Mouse (Mus musculus) neural tube, embryonic 11.5 days (tissue): ENCODE data around the gene Gm960. TPM values are rescaled to one million over a fixed set of nuclear protein-coding genes. Genes with fewer than 3 reads are reported as not detected.

ENCODE experiments used
- ATAC-seq: fragments of 200-750 bp; cut with Nextera tagmentation; 2 replicates; pipeline ENCODE4 v1.8.0; 2017; ENCODE audit warnings: moderate number of reproducible peaks, mild to moderate bottlenecking, moderate TSS enrichment, moderate library complexity; ENCODE audit not compliant: insufficient read depth, low FRiP score, low TSS enrichment
- DNase-seq: peaks from one replicate; pipeline ENCODE4 v3.0.0-alpha.2; 2015; ENCODE audit warnings: low spot score
- H3K27ac ChIP-seq: fragments of 300-500 bp; sonication (generic); 2 replicates; pipeline ENCODE4 v1.5.1; 2014; ENCODE audit warnings: low read depth, mild to moderate bottlenecking, low read length
- H3K27me3 ChIP-seq: fragments of 300-500 bp; sonication (generic); 2 replicates; pipeline ENCODE4 v1.6.1; 2014; ENCODE audit warnings: mild to moderate bottlenecking, low read length, mixed read lengths; ENCODE audit not compliant: control insufficient read depth, insufficient read depth
- H3K36me3 ChIP-seq: fragments of 300-500 bp; sonication (generic); 2 replicates; pipeline ENCODE4 v1.6.1; 2014; ENCODE audit warnings: mild to moderate bottlenecking, low read length, moderate library complexity, mixed read lengths; ENCODE audit not compliant: control insufficient read depth, insufficient read depth
- H3K4me1 ChIP-seq: fragments of 300-500 bp; sonication (generic); 2 replicates; pipeline ENCODE4 v1.6.1; 2014; ENCODE audit warnings: low read length, mixed read lengths; ENCODE audit not compliant: control insufficient read depth, insufficient read depth
- H3K4me2 ChIP-seq: fragments of 300-500 bp; sonication (generic); 2 replicates; pipeline ENCODE4 v1.6.1; 2014; ENCODE audit warnings: low read depth, mild to moderate bottlenecking, moderate library complexity
- H3K4me3 ChIP-seq: fragments of 300-500 bp; sonication (generic); 2 replicates; pipeline ENCODE4 v1.5.1; 2014; ENCODE audit warnings: low read depth, low read length
- H3K9ac ChIP-seq: fragments of 300-500 bp; sonication (generic); 2 replicates; pipeline ENCODE4 v1.6.1; 2014; ENCODE audit warnings: mild to moderate bottlenecking, low read length
- H3K9me3 ChIP-seq: fragments of 300-500 bp; sonication (generic); 2 replicates; pipeline ENCODE4 v1.6.1; 2016; ENCODE audit warnings: low read length; ENCODE audit not compliant: control insufficient read depth
- whole genome bisulfite sequencing: fragments of 180-500 bp; shearing (Covaris S2); extraction: QIAGEN DNeasy Blood & Tissue Kit; methylation state at CpG from one replicate; pipeline ENCODE4 v1.1.7; 2014; 5-methylcytosine and 5-hydroxymethylcytosine counted together
- polyA plus RNA-seq: library from polyadenylated mRNA; unstranded; fragments of >200 nt; fragmentation: Nextera tagmentation; extraction: Ambion mirVana; gene quantifications from 2 replicates; pipeline ENCODE4 v1.2.1, GENCODE M21; 2014

Gm960 gene
- polyA plus RNA-seq, 1 experiment from 2014 or later: 2.7 TPM

DNA sequence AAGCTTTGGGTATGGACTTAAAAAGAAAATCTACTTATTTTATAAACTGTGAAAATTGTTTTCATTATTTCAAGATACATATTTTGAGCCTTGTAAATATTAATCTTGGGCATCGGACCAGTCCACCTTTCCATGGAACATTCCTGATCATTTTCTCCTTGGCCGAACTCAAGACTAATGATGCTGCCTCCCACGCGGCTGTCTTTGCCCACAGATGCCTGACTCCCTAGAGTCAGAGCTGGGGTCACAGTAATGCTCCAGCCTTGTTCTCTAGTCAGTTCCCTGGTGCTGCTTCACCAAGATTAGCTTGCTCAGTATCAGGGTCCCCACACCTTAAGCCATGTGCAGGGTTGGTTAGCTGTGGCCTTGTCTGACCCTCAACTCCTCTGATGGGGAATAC, 92.8 kb downstream of the Gm960 start:
- ATAC-seq: no peak
- Histone ChIP-seq H3K4me1 (no peaks in the 10 kb centered on the region; the same call in 1 of the 2 replicates), H3K27ac (no peak overlapping the region), H3K27me3 (no peaks in the 10 kb centered on the region), H3K36me3 (no peaks in the 10 kb centered on the region), H3K9me3 (no peaks in the 10 kb centered on the region), H3K4me3 (no peak overlapping the region), H3K4me2 (no peak overlapping the region), H3K9ac (no peak overlapping the region)
- WGBS: 89% methylated on average over 4 of the region's 4 CpGs
- no peak for DNase-seq

DNA sequence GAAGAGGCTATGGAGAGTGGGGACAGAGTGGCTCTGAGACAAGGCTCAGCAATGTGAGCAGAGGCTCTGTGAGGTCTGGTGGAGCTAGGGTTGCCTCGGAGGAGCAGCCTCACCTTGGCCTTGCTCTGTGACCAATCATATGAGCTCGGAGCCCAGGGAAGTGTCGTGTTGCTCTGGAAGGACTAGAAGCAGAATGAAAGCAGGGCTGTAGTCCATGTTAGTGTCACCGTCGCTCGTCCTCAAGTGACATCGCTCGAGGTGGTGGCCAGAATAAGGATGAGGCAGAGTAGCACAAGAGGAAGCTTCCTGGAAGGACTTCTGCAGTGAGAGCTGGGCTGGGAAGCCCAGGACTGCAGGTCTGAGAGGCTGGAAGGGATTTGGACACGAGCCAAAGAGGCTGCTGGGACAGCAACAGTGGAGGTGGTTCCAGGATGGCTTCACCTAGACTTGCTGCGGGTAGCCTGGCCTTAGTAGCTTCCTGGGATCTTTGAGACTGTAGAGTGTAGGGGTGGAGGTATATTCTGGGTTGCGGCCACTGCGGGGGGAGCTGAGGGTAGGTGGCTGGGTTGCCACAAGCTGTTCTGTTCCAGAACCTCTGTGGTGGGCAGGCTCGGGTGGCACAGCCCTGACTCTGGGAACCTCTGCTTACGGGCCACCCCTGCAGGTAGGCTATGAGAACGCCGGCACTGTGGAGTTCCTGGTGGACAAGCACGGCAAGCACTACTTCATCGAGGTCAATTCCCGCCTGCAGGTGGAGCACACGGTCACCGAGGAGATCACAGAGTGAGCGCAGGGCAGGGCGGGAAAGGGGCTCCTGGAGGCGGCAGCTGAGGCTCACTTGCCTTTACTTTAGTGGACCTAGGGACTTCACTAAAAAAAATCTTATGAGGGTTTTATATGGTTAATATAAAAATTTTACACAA, 94.4 kb downstream of the Gm960 start:
- WGBS: 44% methylated on average over 24 of the region's 24 CpGs

DNA sequence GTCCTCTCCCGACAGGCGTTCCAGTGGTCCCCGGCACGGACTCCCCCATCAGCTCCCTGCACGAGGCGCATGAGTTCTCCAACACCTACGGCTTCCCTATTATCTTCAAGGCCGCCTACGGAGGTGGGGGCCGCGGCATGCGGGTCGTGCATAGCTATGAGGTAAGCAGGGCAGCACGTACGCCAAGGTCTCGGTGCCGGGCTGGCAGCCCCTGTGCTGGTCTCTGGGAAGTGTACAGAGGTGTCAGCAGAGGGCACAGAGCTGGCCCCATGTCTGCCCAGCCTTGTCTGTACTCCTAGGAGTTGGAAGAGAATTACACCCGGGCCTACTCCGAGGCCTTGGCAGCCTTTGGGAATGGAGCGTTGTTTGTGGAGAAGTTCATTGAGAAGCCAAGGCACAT, 96.0 kb downstream of the Gm960 start:
- no peak overlapping the region for H3K27ac ChIP-seq
- ATAC-seq (no peak), DNase-seq (no peak)
- no peaks in the 10 kb centered on the region for H3K36me3 ChIP-seq
- 92% methylated on average over 20 of the region's 20 CpGs for WGBS
- H3K4me3 ChIP-seq: no peak overlapping the region
- H3K4me1 ChIP-seq: no peaks in the 10 kb centered on the region; the same call in 1 of the 2 replicates
- no peak overlapping the region for H3K4me2 ChIP-seq
- no peaks in the 10 kb centered on the region for H3K9me3 ChIP-seq
- no peaks in the 10 kb centered on the region for H3K27me3 ChIP-seq
- no peak overlapping the region for H3K9ac ChIP-seq

More for the DNA sequence above, 94.4 kb downstream of the Gm960 start:
- ATAC-seq (no peak), DNase-seq (peak; percentile 56)
- no peaks in the 10 kb centered on the region; the same call in 1 of the 2 replicates for H3K4me1 ChIP-seq
- no peak overlapping the region for H3K9ac ChIP-seq
- H3K27me3 ChIP-seq: no peaks in the 10 kb centered on the region
- H3K27ac ChIP-seq: no peak overlapping the region
- H3K4me2 ChIP-seq: no peak overlapping the region
- no peaks in the 10 kb centered on the region for H3K36me3 ChIP-seq
- no peak overlapping the region for H3K4me3 ChIP-seq
- no peaks in the 10 kb centered on the region for H3K9me3 ChIP-seq

DNA sequence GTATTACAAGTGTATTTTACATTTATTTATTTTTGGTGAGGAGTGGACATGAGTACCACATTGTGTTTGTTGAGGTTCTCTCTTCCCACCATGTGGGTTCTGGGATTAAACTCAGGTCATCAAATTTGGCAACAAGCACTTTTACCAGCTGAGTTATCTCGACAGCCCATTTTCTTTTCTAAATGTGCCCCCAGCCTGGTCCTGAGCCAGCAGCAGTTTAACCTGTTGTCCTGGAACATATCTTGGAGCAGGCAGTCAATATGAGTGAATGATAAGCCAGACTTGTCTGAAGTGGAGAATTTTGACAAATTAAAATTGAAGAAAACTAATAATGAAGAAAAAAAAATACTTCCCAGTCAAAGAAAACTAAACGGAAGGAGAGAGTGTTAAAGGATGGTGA, 102.4 kb downstream of the Gm960 start:
- ATAC-seq (no peak), DNase-seq (no peak)
- 82% methylated on average over 2 of the region's 2 CpGs for WGBS
- Histone ChIP-seq H3K27me3 (no peaks in the 10 kb centered on the region), H3K9ac (no peak overlapping the region), H3K4me3 (no peak overlapping the region), H3K4me1 (no peaks in the 10 kb centered on the region), H3K36me3 (no peaks in the 10 kb centered on the region), H3K27ac (no peak overlapping the region), H3K9me3 (no peaks in the 10 kb centered on the region), H3K4me2 (no peak overlapping the region)

DNA sequence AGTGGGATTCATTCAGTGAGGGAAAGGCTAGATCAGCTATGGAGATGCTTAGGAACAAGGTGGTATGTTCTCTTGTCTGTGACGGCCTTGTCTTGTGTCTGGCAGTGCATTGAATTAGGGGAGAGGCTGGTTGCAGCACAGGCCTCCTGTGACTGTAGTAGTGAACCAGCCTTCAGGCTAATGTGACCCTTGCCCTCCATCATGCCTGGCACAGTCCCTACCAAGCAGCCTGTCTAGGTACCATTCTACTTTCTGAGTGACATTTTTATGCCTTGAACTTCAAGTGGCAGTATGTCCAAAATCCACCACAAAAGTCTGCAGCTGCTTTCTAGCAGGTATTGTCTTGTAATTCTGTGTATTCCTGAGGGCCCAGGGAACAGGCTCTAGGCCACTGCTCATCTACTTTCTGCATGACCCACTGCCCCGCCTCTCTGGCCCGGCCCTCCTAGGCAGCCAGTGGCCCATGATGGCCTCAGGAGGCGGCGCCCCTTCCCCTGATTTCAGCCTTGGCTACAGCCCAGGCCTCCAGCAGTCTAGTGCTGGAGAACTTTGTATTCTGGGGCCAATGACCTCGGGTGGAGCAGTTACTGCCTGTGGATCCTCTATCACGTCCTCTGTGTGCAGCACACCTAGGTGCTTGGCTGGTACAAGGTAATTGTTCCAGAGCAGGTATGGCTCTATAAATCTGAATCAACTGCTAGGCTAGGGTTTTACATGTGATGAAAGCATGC, 104.5 kb downstream of the Gm960 start:
- Histone ChIP-seq H3K9ac (no peak overlapping the region), H3K4me2 (no peak overlapping the region), H3K27ac (no peak overlapping the region), H3K36me3 (no peaks in the 10 kb centered on the region), H3K9me3 (no peaks in the 10 kb centered on the region), H3K4me3 (no peak overlapping the region), H3K27me3 (no peaks in the 10 kb centered on the region), H3K4me1 (no peaks in the 10 kb centered on the region)
- ATAC-seq (no peak), DNase-seq (no peak)
- 53% methylated on average over 7 of the region's 7 CpGs for WGBS

DNA sequence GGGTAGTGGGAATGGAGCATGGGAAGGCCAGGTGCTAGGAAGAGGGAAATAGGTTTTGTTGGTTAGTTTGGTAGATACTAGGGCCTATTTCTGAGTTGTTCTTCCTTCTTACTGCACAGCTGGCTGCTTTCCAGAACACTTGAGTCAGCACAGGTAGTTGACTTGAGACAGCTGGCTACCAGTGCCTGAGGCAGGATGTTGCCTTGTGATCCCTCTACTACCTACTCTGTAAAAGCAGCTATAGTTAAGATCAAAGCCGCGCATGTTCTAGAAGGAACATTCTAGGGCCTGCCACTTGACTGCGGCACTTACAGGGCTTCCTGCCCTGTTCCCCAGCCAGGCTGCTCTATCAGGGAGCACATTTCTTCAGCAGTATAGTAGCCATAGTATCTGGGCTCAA, 108.4 kb downstream of the Gm960 start:
- no peak overlapping the region for H3K27ac ChIP-seq
- H3K9ac ChIP-seq: no peak overlapping the region
- no peaks in the 10 kb centered on the region for H3K4me1 ChIP-seq
- no peak overlapping the region for H3K4me2 ChIP-seq
- no peaks in the 10 kb centered on the region for H3K36me3 ChIP-seq
- WGBS: 91% methylated on average over 3 of the region's 3 CpGs
- H3K27me3 ChIP-seq: no peaks in the 10 kb centered on the region
- ATAC-seq: no peak
- H3K4me3 ChIP-seq: no peak overlapping the region
- H3K9me3 ChIP-seq: no peaks in the 10 kb centered on the region
- no peak for DNase-seq

DNA sequence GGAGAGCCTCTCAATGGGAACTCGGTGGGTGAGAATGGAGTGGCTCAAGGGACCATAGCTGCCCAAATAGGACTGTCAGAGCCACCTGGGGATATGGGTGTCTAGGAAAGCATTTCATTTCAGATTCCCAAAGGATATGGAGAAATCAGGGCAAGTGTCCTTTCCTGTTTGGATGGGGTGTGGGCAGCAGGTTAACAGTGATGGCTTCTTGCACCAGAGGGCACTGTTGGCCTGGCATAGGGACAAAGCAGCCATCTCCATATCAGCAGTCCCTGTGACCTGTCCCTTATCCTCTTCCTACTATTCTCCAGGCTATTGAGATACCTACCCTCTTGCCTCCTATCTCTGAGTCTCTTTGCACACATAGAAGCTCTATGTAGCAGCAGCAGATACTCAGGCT, 109.4 kb downstream of the Gm960 start:
- Histone ChIP-seq H3K4me1 (no peaks in the 10 kb centered on the region), H3K4me2 (no peak overlapping the region), H3K36me3 (no peaks in the 10 kb centered on the region), H3K27me3 (no peaks in the 10 kb centered on the region), H3K27ac (no peak overlapping the region), H3K9ac (no peak overlapping the region), H3K4me3 (no peak overlapping the region), H3K9me3 (no peaks in the 10 kb centered on the region)
- DNase-seq (no peak), ATAC-seq (no peak)
- WGBS: 79% methylated on average over 1 of the region's 1 CpGs

DNA sequence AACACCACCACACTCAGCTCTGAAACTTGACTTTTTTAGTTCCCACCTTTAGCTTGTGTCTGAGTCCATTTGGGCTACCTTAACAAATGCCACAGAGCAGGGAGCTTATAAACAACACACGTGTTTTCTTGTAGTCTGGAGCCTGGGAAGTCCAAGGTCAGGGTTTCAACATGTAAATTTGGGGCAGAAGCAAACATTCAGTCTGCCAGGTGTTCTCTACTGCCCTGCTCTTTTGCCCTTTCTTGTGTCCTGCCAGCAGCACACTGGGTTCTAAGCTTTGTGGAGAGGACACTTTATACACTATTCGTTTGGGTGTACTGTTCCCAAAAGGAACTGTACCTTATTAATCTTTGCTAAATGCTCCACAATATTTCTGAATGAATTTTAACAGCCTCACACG, 110.0 kb downstream of the Gm960 start:
- 68% methylated on average over 3 of the region's 3 CpGs for WGBS
- Histone ChIP-seq H3K4me3 (no peak overlapping the region), H3K9ac (no peak overlapping the region), H3K4me2 (no peak overlapping the region), H3K9me3 (no peaks in the 10 kb centered on the region), H3K36me3 (no peaks in the 10 kb centered on the region), H3K27me3 (no peaks in the 10 kb centered on the region), H3K27ac (no peak overlapping the region), H3K4me1 (no peaks in the 10 kb centered on the region)
- no peak for DNase-seq
- no peak for ATAC-seq
